7 mouse cellular contexts compared by ENCODE assay signal in the genomic region with DNA sequence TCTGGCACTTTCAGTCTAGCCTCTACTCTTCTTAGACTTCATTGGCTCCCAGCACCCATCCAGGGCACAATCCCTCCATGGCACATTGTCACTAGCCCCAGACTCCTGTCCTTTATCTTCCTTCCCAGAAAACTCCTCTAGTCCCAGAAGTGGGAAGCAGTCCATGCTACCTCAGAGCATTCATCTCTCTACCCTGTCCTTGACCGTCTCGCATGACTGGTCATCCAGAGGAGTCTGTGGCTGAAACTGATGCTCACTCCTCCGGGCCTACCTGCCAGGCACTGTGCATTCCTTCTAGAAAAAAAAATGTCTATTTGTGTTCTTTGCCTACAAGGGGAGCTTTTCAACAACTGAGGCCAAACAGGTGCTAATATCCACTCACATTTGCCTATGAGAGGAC.
"Had no signal": no experiment of that assay in that cellular context is flagged by ENCODE, and none has a peak within 500 bp of the region (broad histone marks: within the 10 kb centered on the region; RNA-seq: fewer than 3 reads in every experiment).

No protein-coding gene starts in this region.

- H3K4me2 ChIP-seq: liver, embryonic 13.5 days; midbrain, embryonic 12.5 days; midbrain, embryonic 15.5 days; neural tube, embryonic 13.5 days; stomach, embryonic 15.5 days had no signal

- H3K4me1 ChIP-seq: liver, embryonic 13.5 days; stomach, embryonic 15.5 days had no signal

- H3K9me3 ChIP-seq: liver, embryonic 13.5 days; midbrain, embryonic 12.5 days; midbrain, embryonic 15.5 days; neural tube, embryonic 13.5 days; stomach, embryonic 15.5 days had no signal

- H3K4me3 ChIP-seq: left cerebral cortex, adult 2 months; liver, embryonic 13.5 days; midbrain, embryonic 12.5 days; midbrain, embryonic 15.5 days; myocyte; neural tube, embryonic 13.5 days; stomach, embryonic 15.5 days had no signal

- DNase-seq: liver, embryonic 13.5 days had no signal

- H3K36me3 ChIP-seq: liver, embryonic 13.5 days; midbrain, embryonic 12.5 days; midbrain, embryonic 15.5 days; neural tube, embryonic 13.5 days; stomach, embryonic 15.5 days had no signal

- H3K27me3 ChIP-seq: liver, embryonic 13.5 days; midbrain, embryonic 12.5 days; midbrain, embryonic 15.5 days; stomach, embryonic 15.5 days had no signal

- H3K9ac ChIP-seq: liver, embryonic 13.5 days; midbrain, embryonic 12.5 days; midbrain, embryonic 15.5 days; neural tube, embryonic 13.5 days; stomach, embryonic 15.5 days had no signal

- H3K27ac ChIP-seq: left cerebral cortex, adult 2 months; liver, embryonic 13.5 days; midbrain, embryonic 12.5 days; neural tube, embryonic 13.5 days; stomach, embryonic 15.5 days had no signal
